Mouse (Mus musculus) testis, adult 2 months (tissue): Measurements from ENCODE around the gene Arhgef3. TPM values are rescaled to one million over a fixed set of nuclear protein-coding genes. Genes with fewer than 3 reads are reported as not detected.

Experiments
- H3K27ac ChIP-seq: fragments of 200-500 bp; 2 replicates; pipeline ENCODE4 v1.5.1; 2012; ENCODE audit warnings: low read depth, low read length; ENCODE audit not compliant: control insufficient read depth, insufficient read depth
- H3K27me3 ChIP-seq: fragments of 200-500 bp; 2 replicates; pipeline ENCODE4 v1.6.1; 2012; ENCODE audit warnings: mild to moderate bottlenecking, low read length, moderate library complexity; ENCODE audit not compliant: control insufficient read depth, insufficient read depth
- H3K36me3 ChIP-seq: fragments of 200-500 bp; 2 replicates; pipeline ENCODE4 v1.6.1; 2012; ENCODE audit warnings: mild to moderate bottlenecking, low read length; ENCODE audit not compliant: control insufficient read depth, insufficient read depth
- H3K4me1 ChIP-seq: fragments of 200-500 bp; 2 replicates; pipeline ENCODE4 v1.6.1; 2012; ENCODE audit warnings: low read length; ENCODE audit not compliant: control insufficient read depth, insufficient read depth
- H3K4me3 ChIP-seq: fragments of 200-500 bp; 2 replicates; pipeline ENCODE4 v1.5.1; 2012; ENCODE audit warnings: low read depth, mild to moderate bottlenecking, low read length, moderate library complexity, mixed read lengths; ENCODE audit not compliant: control insufficient read depth
- CTCF ChIP-seq: fragments of 200-500 bp; IDR thresholded peaks from 2 replicates; pipeline ENCODE4 v1.5.1; 2012; ENCODE audit warnings: low read depth, mild to moderate bottlenecking, inconsistent platforms, low read length, moderate library complexity; ENCODE audit not compliant: control insufficient read depth, insufficient read depth, insufficient replicate concordance
- POLR2A ChIP-seq: fragments of 200-500 bp; IDR thresholded peaks from 2 replicates; pipeline ENCODE4 v1.6.1; 2012; ENCODE audit warnings: low read depth, mild to moderate bottlenecking, inconsistent platforms, low read length, moderate library complexity; ENCODE audit not compliant: control insufficient read depth
- polyA plus RNA-seq: library from polyadenylated mRNA; depleted of rRNA; stranded (reverse); fragments of >200 nt; gene quantifications from 2 replicates; pipeline ENCODE4 v1.2.3, GENCODE M21; 2012

Arhgef3 gene
- polyA plus RNA-seq, 1 experiment, result 7.7 TPM

DNA sequence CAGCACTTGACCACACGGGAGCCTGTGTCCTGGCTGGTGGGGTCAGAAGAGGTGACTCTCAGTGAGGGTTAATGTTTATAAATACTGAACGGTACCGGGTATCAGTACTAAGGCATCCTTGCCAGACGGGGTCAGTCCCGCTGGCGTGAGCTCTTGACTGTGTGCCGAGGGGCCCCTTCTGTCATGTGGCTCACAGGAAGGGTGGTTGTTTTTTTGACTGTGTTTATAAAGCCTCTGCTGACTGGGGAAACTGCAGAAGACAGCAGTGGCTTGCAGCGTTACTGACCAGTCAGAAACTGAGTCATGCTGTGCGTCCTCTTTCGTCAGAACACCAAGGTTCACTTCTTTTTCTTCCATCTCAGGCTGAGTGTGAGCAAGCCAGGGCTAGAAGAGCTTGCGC, 67.4 kb downstream of the Arhgef3 start:
- Histone ChIP-seq H3K4me3 (no peak overlapping the region), H3K36me3 (no peaks in the 10 kb centered on the region), H3K27ac (no peak overlapping the region), H3K27me3 (no peaks in the 10 kb centered on the region), H3K4me1 (peaks cover 4% of the 10 kb centered on the region)
- no peak for TF ChIP-seq POLR2A

- peaks cover 4% of the 10 kb centered on the region for H3K4me1 ChIP-seq
- TF ChIP-seq POLR2A (no peak), CTCF (no peak)
- H3K27me3 ChIP-seq, result no peaks in the 10 kb centered on the region
- H3K4me3 ChIP-seq, result no peak overlapping the region
- H3K36me3 ChIP-seq, result no peaks in the 10 kb centered on the region
- no peak overlapping the region for H3K27ac ChIP-seq
Measured at GRCm38 (mm10) chr14:27182646-27183438, 68.1 kb downstream of the Arhgef3 start.

- no peaks in the 10 kb centered on the region for H3K27me3 ChIP-seq
- H3K4me3 ChIP-seq, result no peak overlapping the region
- H3K36me3 ChIP-seq, result no peaks in the 10 kb centered on the region
- H3K4me1 ChIP-seq, result peaks cover under 1% of the 10 kb centered on the region
- H3K27ac ChIP-seq, result no peak overlapping the region
- TF ChIP-seq POLR2A (no peak), CTCF (no peak)
Measured at GRCm38 (mm10) chr14:27183501-27184230, 69.0 kb downstream of the Arhgef3 start.

DNA sequence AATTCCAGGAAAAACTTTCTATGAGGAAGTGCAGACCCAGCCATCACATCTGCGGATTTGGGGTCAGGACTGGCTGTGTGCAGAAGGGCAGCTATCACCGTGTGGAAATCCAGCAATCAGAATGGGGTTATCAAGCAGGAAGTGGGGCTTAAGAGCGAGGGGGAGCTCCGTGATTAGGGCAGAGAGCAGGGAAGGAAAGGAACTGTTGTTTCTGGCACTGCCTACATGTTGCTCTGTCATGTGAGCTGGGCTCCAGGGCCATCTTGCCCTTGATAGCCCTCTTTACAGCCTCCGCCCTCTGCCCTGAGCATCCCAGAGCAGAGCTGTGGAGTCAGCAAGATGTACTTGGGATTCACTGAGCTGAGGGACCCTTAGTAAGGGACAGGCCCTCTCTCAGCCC, 71.2 kb downstream of the Arhgef3 start:
- Histone ChIP-seq H3K4me1 (no peaks in the 10 kb centered on the region; the same call in 1 of the 2 replicates), H3K4me3 (no peak overlapping the region), H3K27ac (no peak overlapping the region), H3K27me3 (no peaks in the 10 kb centered on the region), H3K36me3 (no peaks in the 10 kb centered on the region)
- TF ChIP-seq POLR2A (no peak), CTCF (no peak)

- TF ChIP-seq CTCF, result no peak
- no peak for TF ChIP-seq POLR2A
- no peak overlapping the region for H3K4me3 ChIP-seq
- H3K36me3 ChIP-seq, result no peaks in the 10 kb centered on the region
- H3K27me3 ChIP-seq, result no peaks in the 10 kb centered on the region
- H3K27ac ChIP-seq, result no peak overlapping the region
- no peaks in the 10 kb centered on the region; the same call in 1 of the 2 replicates for H3K4me1 ChIP-seq
Measured at GRCm38 (mm10) chr14:27186596-27186995, 71.9 kb downstream of the Arhgef3 start.

GRCm38 (mm10) chr14:27187025-27187424, 72.3 kb downstream of the Arhgef3 start:
- Histone ChIP-seq H3K36me3 (no peaks in the 10 kb centered on the region), H3K4me1 (no peaks in the 10 kb centered on the region; the same call in 1 of the 2 replicates), H3K27me3 (no peaks in the 10 kb centered on the region), H3K27ac (no peak overlapping the region; the same call in 1 of the 2 replicates), H3K4me3 (no peak overlapping the region)
- TF ChIP-seq POLR2A (no peak), CTCF (peak; percentile 62; the same call in 1 of the 2 replicates)

DNA sequence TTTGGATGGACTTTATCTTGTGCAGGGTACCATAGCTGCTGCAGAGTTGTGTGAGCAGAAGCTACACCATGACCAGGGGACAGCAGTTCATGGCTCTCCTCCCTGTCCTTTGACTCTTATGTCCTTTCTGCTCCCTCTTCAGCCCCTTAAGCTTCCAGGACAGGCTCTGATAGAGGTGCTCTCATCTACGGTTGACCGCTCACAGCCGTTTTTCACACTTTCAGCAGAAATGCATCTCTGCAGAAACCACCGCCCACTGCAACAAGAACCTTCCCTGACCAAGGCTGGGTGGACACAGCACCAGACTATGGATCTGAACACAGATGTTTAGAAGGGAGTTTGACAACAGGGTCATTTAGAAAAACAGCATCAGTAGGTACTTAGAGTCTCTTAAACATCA, 73.2 kb downstream of the Arhgef3 start:
- no peaks in the 10 kb centered on the region; the same call in 1 of the 2 replicates for H3K4me1 ChIP-seq
- H3K27me3 ChIP-seq, result no peaks in the 10 kb centered on the region
- no peak overlapping the region for H3K27ac ChIP-seq
- H3K36me3 ChIP-seq, result no peaks in the 10 kb centered on the region
- TF ChIP-seq CTCF (no peak), POLR2A (no peak)
- H3K4me3 ChIP-seq, result no peak overlapping the region
